Mouse (Mus musculus) spleen, embryonic (tissue): ENCODE data around the gene Cldn17.

Source experiments
- CTCF ChIA-PET: fragments of 350-600 bp; sonication (Branson Sonifier 250); formaldehyde crosslinking; loops from one replicate; lab custom pipeline; 2022; lab: Charles Lee

The Cldn17 gene

DNA sequence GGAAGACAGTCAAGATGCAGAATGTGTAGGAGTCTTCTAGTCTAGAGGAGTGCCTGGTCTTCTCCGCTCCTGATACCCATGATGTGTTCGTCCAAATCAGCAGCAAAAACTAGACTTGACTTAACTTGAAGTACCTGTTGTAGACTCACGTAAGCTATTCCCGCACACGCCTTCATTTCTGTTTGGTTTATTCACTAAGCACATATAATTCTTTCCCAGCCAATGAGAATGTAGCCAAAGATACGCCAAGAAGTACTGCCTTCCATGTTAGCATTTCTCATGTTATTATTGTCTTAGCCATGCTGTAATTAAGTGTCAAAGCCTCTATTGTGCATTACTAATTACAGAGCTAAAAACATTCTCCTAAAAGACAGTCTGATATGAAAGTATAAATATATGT, at the start of gene Cldn17:
Gene Cldn17 (minus strand): TSS at position 101 of the 400 bp plus-strand sequence.
- CTCF ChIA-PET = no interaction called here

DNA sequence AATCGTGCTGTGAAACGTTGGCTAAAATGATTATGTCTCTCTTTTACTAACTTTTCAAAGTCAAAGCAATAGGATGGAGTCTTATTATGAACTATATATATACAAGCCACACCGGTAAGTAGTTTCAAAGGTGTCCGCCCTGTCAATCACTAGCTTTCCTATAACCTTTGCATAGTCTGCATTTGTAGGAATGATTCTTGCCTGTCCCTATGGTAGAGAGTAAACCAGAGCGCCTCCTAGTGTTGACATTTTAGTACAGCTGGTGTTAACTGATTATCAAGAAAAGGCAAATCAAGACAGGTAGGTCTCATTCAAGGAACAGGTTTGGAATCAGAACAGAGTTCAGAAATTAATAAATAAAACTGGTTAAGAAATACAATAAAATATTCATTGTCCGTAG, 35.7 kb upstream of the Cldn17 start:
- CTCF ChIA-PET = no interaction called here

DNA sequence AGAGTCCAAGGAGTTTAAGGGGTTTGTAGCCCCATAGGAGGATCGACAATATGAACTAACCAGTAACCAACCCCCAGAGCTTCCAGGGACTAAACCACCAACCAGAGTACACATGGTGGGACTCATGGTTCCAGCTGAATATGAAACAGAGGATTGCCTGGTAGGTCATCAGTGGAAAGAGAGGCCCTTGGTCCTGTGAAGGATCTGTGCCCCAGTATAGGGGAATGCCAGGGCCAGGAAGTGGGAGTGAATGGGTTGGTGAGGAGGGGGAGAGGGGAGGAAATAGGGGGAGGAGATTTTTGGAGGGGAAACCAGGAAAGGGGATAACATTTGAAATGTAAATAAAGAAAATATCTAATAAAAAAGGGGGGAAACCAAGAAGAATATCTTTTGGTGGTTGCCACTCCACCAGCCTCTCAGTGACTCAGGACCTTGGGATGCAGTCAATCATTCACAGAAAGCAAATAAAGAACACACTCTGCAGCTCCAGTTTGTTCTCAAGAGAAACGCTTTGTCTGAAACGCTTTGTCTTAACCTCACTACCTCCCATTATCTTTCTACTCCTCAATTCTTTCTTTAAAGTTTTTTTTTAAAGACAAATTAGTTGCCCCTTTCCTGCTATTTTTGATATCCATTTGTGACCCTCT, 33.2 kb upstream of the Cldn17 start:
- CTCF ChIA-PET = no interaction called here

DNA sequence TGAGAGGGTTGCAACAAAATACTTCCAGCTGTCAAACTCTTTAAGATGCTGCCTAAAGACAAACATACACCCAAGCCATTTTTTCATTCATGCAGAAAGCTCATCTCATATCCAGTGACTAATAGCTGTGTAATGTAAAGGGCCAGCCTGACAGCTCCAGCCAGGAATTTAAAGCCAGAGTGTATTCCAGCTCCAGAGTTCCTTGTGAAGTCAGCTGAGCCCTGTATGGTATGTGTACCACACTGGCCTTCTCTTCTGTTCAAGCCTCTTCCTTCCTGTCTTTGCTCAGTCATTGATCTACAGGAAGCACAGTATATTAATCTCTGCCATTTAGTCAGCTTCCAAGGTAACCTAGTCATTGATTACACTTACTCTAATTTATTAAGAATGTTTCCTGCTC, 4.6 kb upstream of the Cldn17 start:
- CTCF ChIA-PET = no interaction called here

DNA sequence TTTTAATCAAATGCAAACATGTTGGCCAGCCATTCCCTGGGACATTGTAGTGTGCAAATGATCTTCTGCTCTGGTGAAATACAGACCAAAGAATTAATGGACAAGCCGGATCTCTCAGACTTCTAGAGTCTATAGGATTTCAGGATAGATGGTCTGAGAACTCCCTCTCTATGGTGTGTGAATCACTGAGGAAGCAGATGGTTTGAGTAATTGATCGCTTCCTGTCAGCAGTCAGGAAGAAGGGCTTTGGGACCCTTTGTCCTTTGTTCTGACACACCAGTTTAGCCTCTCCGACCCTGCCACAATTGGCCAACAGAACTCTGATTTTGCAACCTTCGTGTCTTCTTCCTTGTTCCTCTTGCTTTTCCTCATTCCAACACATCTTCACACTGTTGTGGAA, 1.4 kb upstream of the Cldn17 start:
- CTCF ChIA-PET = no interaction called here

DNA sequence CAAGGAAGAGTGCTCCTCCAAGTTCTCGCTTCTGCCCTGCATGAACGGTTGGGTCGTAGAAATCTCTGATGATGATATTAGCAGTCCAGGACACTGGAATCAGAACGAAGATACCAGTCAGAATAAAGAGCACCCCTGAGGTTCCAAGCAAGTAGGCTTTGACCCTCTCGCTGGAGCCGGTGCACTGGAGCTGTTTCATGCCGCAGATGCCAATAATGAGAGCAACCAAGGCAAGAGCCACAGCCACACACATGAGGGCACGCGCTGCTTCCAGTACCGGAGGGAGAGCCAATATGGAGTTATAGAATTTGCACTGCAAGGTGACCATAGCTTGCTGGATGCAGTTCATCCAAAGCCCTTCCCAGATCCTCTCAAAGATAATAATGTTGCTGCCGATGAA, 440 bp downstream of the Cldn17 start:
- CTCF ChIA-PET = no interaction called here

DNA sequence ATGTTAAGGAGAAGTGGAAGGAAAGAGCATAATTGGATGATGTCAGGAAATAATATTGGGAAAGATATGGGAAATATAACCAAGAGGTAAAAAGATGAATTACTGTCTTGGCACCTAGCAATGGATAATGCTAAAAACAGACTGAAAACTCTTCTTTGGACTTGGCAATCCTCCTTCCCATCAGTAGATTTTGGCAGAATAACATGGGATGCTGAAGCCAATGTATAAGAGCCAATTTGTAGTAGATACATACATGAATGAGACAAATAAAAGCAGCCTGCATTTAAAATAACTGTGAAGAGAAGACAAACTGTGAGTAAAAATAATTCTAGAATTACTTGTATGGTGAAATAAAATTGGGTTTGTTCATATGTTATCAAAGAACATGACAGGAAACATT, 18.7 kb downstream of the Cldn17 start:
- CTCF ChIA-PET = no interaction called here

DNA sequence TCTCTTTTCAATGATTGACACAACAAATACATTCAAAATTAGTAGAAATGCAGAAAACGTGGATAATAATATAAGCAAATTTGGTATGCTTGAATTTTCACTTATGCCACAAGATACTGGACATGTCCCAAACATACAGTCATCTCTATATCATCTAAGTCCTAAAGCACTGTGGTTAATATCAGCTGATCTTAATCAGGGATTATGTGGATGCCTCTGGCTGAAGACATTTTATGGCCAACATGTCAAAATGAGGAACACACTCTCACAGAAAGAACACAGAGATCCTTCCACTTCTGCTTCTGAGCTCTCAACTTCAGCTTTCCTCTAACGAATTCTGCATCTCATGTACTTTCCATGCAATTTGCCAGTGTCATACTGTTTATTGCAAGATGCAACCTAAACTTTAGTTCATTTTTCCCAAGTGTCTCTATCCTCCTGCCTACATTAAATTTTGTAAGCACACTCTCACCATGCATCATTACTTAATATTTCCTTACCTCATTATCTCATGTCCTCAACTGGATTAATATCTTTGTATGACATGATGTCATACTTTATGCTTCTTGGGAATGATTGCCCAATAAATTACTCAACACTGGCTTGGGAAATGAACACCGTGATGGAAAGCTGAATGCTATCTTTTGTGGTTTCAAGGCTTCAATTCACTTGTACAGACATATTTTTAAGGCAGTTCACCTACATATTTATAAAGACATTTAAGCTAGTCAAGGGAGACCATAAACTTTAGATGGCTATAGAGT, 26.6 kb downstream of the Cldn17 start:
- CTCF ChIA-PET = no interaction called here

DNA sequence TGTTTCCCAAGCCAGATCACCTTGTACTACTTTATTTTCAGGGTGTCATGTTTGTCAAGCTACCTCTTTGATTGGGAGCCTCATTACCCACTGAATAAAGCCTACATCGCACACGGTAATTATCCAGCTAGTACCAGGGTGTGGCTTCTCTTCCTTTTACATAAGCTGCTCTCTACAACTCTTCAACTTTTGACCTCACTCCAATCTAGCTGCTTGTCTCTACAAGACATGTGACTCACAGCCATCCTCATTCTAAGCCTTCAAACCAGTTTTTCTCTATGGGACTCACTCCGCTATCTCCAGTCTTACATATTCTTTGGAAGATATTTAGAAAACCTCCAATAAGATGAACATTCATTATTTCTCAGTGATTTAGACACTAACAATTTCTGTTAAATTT, 43.5 kb downstream of the Cldn17 start:
- CTCF ChIA-PET = no interaction called here
